10 mouse cellular contexts compared by ENCODE assay signal in the genomic region with DNA sequence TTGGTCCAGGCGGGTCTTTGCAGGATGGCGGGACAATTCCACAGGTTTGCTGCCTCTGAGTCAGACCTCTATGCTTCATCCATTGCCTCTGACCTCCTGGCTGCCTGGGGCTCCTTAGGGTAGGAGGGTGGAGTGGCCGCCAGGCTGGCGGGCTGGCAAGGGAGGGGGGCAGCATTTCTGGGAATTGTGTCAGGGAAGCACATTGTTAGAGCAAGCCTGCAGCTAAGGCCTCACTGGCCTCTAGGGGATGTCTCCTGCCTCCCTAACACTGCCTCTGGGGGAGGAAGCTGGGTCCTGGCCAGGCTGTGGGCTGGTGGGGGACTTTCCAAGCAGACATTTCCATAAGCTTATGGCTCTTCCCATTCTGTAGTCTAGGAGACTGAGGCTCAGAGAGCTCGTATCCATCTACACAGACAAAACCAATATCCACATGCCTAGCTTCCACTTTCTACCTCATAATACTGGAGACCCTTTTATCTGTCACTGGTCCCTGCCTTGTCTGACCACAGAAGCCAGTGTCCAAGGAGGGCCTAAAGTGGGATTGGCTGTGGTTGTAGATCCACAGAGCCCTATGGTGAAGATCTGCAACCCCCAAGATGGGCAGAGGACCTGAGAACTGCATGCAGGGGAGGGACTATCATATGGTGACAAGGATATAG. TPM values are rescaled to one million over a fixed set of nuclear protein-coding genes. Genes with fewer than 3 reads are reported as not detected.
DNase-seq lines count a peak whose midpoint lies in the region; ATAC-seq lines count a peak whose summit lies in the region.
"Had no signal": no experiment of that assay in that cellular context is flagged by ENCODE, and none has a peak within 500 bp of the region (broad histone marks: within the 10 kb centered on the region; RNA-seq: fewer than 3 reads in every experiment).

No protein-coding gene starts in this region.

- no peaks in the 10 kb centered on the region for H3K9me3 ChIP-seq in heart, embryonic 15.5 days (replicated peaks)
- H3K9me3 ChIP-seq in limb, embryonic 10.5 days (replicated peaks), result no peaks in the 10 kb centered on the region
- H3K9me3 ChIP-seq: liver, embryonic 15.5 days had no signal

- H3K27me3 ChIP-seq in heart, embryonic 15.5 days, result peaks cover 21% of the 10 kb centered on the region
- peaks cover 25% of the 10 kb centered on the region for H3K27me3 ChIP-seq in limb, embryonic 10.5 days (ENCODE audit: low read depth, poor library complexity, severe bottlenecking)

- no peak overlapping the region for H3K4me3 ChIP-seq in heart, embryonic 15.5 days
- no peak overlapping the region for H3K4me3 ChIP-seq in limb, embryonic 10.5 days
- H3K4me3 ChIP-seq: liver, embryonic 15.5 days had no signal

- 57% methylated on average over 5 of the region's 5 CpGs for WGBS in heart, embryonic 15.5 days
- 65% methylated on average over 5 of the region's 5 CpGs for WGBS in limb, embryonic 10.5 days

- peaks cover 24% of the 10 kb centered on the region for H3K4me1 ChIP-seq in heart, embryonic 15.5 days (replicated peaks)
- H3K4me1 ChIP-seq in limb, embryonic 10.5 days, result peaks cover 62% of the 10 kb centered on the region

- ATAC-seq in heart, embryonic 15.5 days (replicated peaks; ENCODE audit: insufficient number of reproducible peaks, insufficient read depth, low FRiP score, low read depth), result no peak
- no peak for ATAC-seq in megakaryocyte progenitor cell, adult 5-6 weeks (replicated peaks; ENCODE audit: poor library complexity)

- H3K27ac ChIP-seq in heart, embryonic 15.5 days, result peak overlapping the region; percentile 76
- peak overlapping the region; percentile 85 for H3K27ac ChIP-seq in limb, embryonic 10.5 days
- H3K27ac ChIP-seq: liver, embryonic 15.5 days had no signal

- H3K36me3 ChIP-seq in heart, embryonic 15.5 days, result no peaks in the 10 kb centered on the region
- H3K36me3 ChIP-seq in limb, embryonic 10.5 days, result no peaks in the 10 kb centered on the region
- H3K36me3 ChIP-seq: liver, embryonic 15.5 days had no signal

- H3K9ac ChIP-seq in heart, embryonic 15.5 days, result no peak overlapping the region
- H3K9ac ChIP-seq: liver, embryonic 15.5 days had no signal

- no peak overlapping the region for H3K4me2 ChIP-seq in heart, embryonic 15.5 days
- H3K4me2 ChIP-seq: liver, embryonic 15.5 days had no signal

- peak; percentile 73 for DNase-seq in adrenal gland, adult 2 months
- DNase-seq in adrenal gland, adult 18-20 months (ENCODE audit: low spot score in 2 of 2), result no peak
- DNase-seq in adrenal gland, postnatal 14 days, result peak; percentile 54
- no peak for DNase-seq in limb, embryonic 10.5 days (ENCODE audit: low spot score)
- no peak for DNase-seq in spleen, postnatal 36 days (ENCODE audit: low spot score in 2 of 2)
- DNase-seq in frontal cortex, postnatal 14 days (ENCODE audit: low spot score in 2 of 2), result no peak

RNA-seq across cellular contexts. Expression of a gene that starts 2.9 kb away (rescaled TPM):
- total RNA-seq in adrenal gland, adult 2 months (2021), result 1 to 10 TPM; 6.6 to 7.8 TPM
- 10.1 and 10.6 TPM in 2 replicates for polyA plus RNA-seq in adrenal gland, adult 2 months (2012; rRNA removed)
- total RNA-seq in adrenal gland, adult 18-20 months (2021), result 1 to 10 TPM; 8.7 to 8.9 TPM
- 5.2 and 9.8 TPM in 2 replicates for total RNA-seq in adrenal gland, postnatal 14 days (2021)
- 13.5 and 19.2 TPM in 2 replicates for polyA plus RNA-seq in heart, embryonic 15.5 days (2015; fragmentation: Nextera tagmentation; extraction: Ambion mirVana)
- 16.5 and 25.8 TPM in 2 replicates for polyA plus RNA-seq in limb, embryonic 10.5 days (2016; fragmentation: Nextera tagmentation; extraction: Ambion mirVana)
- total RNA-seq in megakaryocyte progenitor cell, adult 5-6 weeks (2015), result 21.5 and 22.3 TPM in 2 replicates
- 8.7 and 9.8 TPM in 2 replicates for total RNA-seq in megakaryocyte progenitor cell, adult 5-6 weeks (2017)

RNA-seq across cellular contexts. Expression of a gene that starts 5.8 kb away (rescaled TPM):
- total RNA-seq in adrenal gland, adult 2 months (2021), result 10 to 100 TPM; 20.3 to 34.7 TPM
- polyA plus RNA-seq in adrenal gland, adult 2 months (2012; rRNA removed), result 164 and 223 TPM in 2 replicates
- 10 to 100 TPM; 25.7 to 41.7 TPM for total RNA-seq in adrenal gland, adult 18-20 months (2021)
- 60.4 and 64.6 TPM in 2 replicates for total RNA-seq in adrenal gland, postnatal 14 days (2021)
- 41.9 and 47.2 TPM in 2 replicates for polyA plus RNA-seq in heart, embryonic 15.5 days (2015; fragmentation: Nextera tagmentation; extraction: Ambion mirVana)
- 25.9 and 27.9 TPM in 2 replicates for polyA plus RNA-seq in limb, embryonic 10.5 days (2016; fragmentation: Nextera tagmentation; extraction: Ambion mirVana)
- not detected in 2 replicates for total RNA-seq in megakaryocyte progenitor cell, adult 5-6 weeks (2015)
- not detected in 2 replicates for total RNA-seq in megakaryocyte progenitor cell, adult 5-6 weeks (2017)
- total RNA-seq: common myeloid progenitor, adult 5-6 weeks had no signal

RNA-seq across cellular contexts. Expression of a gene that starts 16.6 kb away (rescaled TPM):
- 10 to 100 TPM; 21.4 to 31.1 TPM for total RNA-seq in adrenal gland, adult 2 months (2021)
- 61.2 and 67.3 TPM in 2 replicates for polyA plus RNA-seq in adrenal gland, adult 2 months (2012; rRNA removed)
- 10 to 100 TPM; 18.8 to 22.5 TPM for total RNA-seq in adrenal gland, adult 18-20 months (2021)
- total RNA-seq in adrenal gland, postnatal 14 days (2021), result 22.4 and 32.1 TPM in 2 replicates
- polyA plus RNA-seq in heart, embryonic 15.5 days (2015; fragmentation: Nextera tagmentation; extraction: Ambion mirVana), result 30.9 and 45.3 TPM in 2 replicates
- polyA plus RNA-seq in limb, embryonic 10.5 days (2016; fragmentation: Nextera tagmentation; extraction: Ambion mirVana), result 94.3 and 96.4 TPM in 2 replicates
- total RNA-seq in megakaryocyte progenitor cell, adult 5-6 weeks (2015), result 330 and 337 TPM in 2 replicates
- total RNA-seq in megakaryocyte progenitor cell, adult 5-6 weeks (2017), result 81.1 and 100 TPM in 2 replicates

RNA-seq across cellular contexts. Expression of a gene that starts 20.4 kb away (rescaled TPM):
- under 1 TPM in 1 of 2 experiments, not detected in 1; 0.55 TPM for total RNA-seq in adrenal gland, adult 2 months (2021)
- 0.47 TPM in 1 of 2 replicates, not detected in the other for polyA plus RNA-seq in adrenal gland, adult 2 months (2012; rRNA removed)
- under 1 TPM in 1 of 2 experiments, not detected in 1; 0.42 TPM for total RNA-seq in adrenal gland, adult 18-20 months (2021)
- total RNA-seq in adrenal gland, postnatal 14 days (2021), result not detected in 2 replicates
- not detected in 2 replicates for polyA plus RNA-seq in heart, embryonic 15.5 days (2015; fragmentation: Nextera tagmentation; extraction: Ambion mirVana)
- polyA plus RNA-seq in limb, embryonic 10.5 days (2016; fragmentation: Nextera tagmentation; extraction: Ambion mirVana), result 0.39 TPM in 1 of 2 replicates, not detected in the other
- total RNA-seq in megakaryocyte progenitor cell, adult 5-6 weeks (2015), result not detected in 2 replicates
- not detected in 2 replicates for total RNA-seq in megakaryocyte progenitor cell, adult 5-6 weeks (2017)
- total RNA-seq: common myeloid progenitor, adult 5-6 weeks had no signal
- polyA plus RNA-seq: liver, embryonic 15.5 days had no signal

RNA-seq across cellular contexts. Expression of a gene that starts 21.0 kb away (rescaled TPM):
- total RNA-seq in adrenal gland, adult 2 months (2021), result not detected
- not detected in 2 replicates for polyA plus RNA-seq in adrenal gland, adult 2 months (2012; rRNA removed)
- total RNA-seq in adrenal gland, adult 18-20 months (2021), result not detected
- total RNA-seq in adrenal gland, postnatal 14 days (2021), result not detected in 2 replicates
- not detected in 2 replicates for polyA plus RNA-seq in heart, embryonic 15.5 days (2015; fragmentation: Nextera tagmentation; extraction: Ambion mirVana)
- polyA plus RNA-seq in limb, embryonic 10.5 days (2016; fragmentation: Nextera tagmentation; extraction: Ambion mirVana), result not detected in 2 replicates
- not detected in 2 replicates for total RNA-seq in megakaryocyte progenitor cell, adult 5-6 weeks (2015)
- not detected in 2 replicates for total RNA-seq in megakaryocyte progenitor cell, adult 5-6 weeks (2017)
- total RNA-seq: common myeloid progenitor, adult 5-6 weeks had no signal
- polyA plus RNA-seq: liver, embryonic 15.5 days had no signal

Comparison
In these comparisons a context has a peak if more than half of its experiments do, and no peak if none do; other contexts are left out.
1. DNase-seq: peak in adrenal gland, adult 2 months (single experiment) and adrenal gland, postnatal 14 days (single experiment); none in adrenal gland, adult 18-20 months (0 of 2), limb, embryonic 10.5 days (single experiment), spleen, postnatal 36 days (0 of 2) and frontal cortex, postnatal 14 days (0 of 2).
2. RNA of a gene that starts 5.8 kb away (total RNA-seq): 60.4 to 64.6 TPM in adrenal gland, postnatal 14 days, 25.7 to 41.7 TPM in adrenal gland, adult 18-20 months and 20.3 to 34.7 TPM in adrenal gland, adult 2 months; not detected in megakaryocyte progenitor cell, adult 5-6 weeks; every median in the first group is over 10 times any median in the second.